Mouse (Mus musculus) heart, postnatal 0 days (tissue): ENCODE measurements at regions not wholly inside any gene's neighbourhood (a gene's known extent, or its start where the extent isn't known, plus 50 kb on each side); places are given as distances from the start of the nearest gene placed in this dataset.

Experiments
- ATAC-seq: fragments of 200-750 bp; cut with Nextera tagmentation; 2 replicates; pipeline ENCODE4 v1.8.0; 2017; ENCODE audit warnings: low read depth, moderate number of reproducible peaks, moderate library complexity; ENCODE audit not compliant: insufficient read depth
- DNase-seq: peaks from one replicate; pipeline ENCODE4 v3.0.0-alpha.2; 2016; ENCODE audit warnings: low spot score
- H3K27ac ChIP-seq: fragments of 300-500 bp; sonication (generic); 2 replicates; pipeline ENCODE4 v1.5.1; 2014; ENCODE audit warnings: low read depth, mild to moderate bottlenecking
- H3K27me3 ChIP-seq: fragments of 300-500 bp; sonication (generic); 2 replicates; pipeline ENCODE4 v1.6.1; 2014; ENCODE audit warnings: low read length, mixed read lengths; ENCODE audit not compliant: control insufficient read depth, insufficient read depth
- H3K36me3 ChIP-seq: fragments of 300-500 bp; sonication (generic); replicated peaks from 2 replicates; pipeline ENCODE4 v1.6.1; 2014; ENCODE audit warnings: low read length, mixed read lengths; ENCODE audit not compliant: control insufficient read depth, insufficient read depth
- H3K4me1 ChIP-seq: fragments of 300-500 bp; sonication (generic); 2 replicates; pipeline ENCODE4 v1.6.1; 2014; ENCODE audit warnings: antibody characterized with exemption; ENCODE audit not compliant: control insufficient read depth, insufficient read depth
- H3K4me2 ChIP-seq: fragments of 300-500 bp; sonication (generic); 2 replicates; pipeline ENCODE4 v1.6.1; 2014; ENCODE audit warnings: low read depth, mild to moderate bottlenecking, low read length, moderate library complexity
- H3K4me3 ChIP-seq: fragments of 300-500 bp; sonication (generic); 2 replicates; pipeline ENCODE4 v1.5.1; 2014; ENCODE audit warnings: low read depth, low read length
- H3K9ac ChIP-seq: fragments of 300-500 bp; sonication (generic); replicated peaks from 2 replicates; pipeline ENCODE4 v1.6.1; 2014; ENCODE audit warnings: low read depth, low read length, mixed read lengths
- H3K9me3 ChIP-seq: fragments of 300-500 bp; sonication (generic); replicated peaks from 2 replicates; pipeline ENCODE4 v1.6.1; 2016; ENCODE audit warnings: low read length; ENCODE audit not compliant: control insufficient read depth
- CTCF ChIP-seq: IDR thresholded peaks from 2 replicates; pipeline ENCODE4 v1.5.1; 2016; ENCODE audit warnings: antibody characterized with exemption, control low read depth, low read depth
- EP300 ChIP-seq: IDR thresholded peaks from 2 replicates; pipeline ENCODE4 v1.6.1; 2016; ENCODE audit warnings: antibody characterized with exemption, low read depth
- WGBS: fragments of 180-500 bp; shearing (Covaris S2); extraction: QIAGEN DNeasy Blood & Tissue Kit; methylation state at CpG from one replicate; pipeline ENCODE4 v1.1.7; 2014; 5-methylcytosine and 5-hydroxymethylcytosine counted together

DNA sequence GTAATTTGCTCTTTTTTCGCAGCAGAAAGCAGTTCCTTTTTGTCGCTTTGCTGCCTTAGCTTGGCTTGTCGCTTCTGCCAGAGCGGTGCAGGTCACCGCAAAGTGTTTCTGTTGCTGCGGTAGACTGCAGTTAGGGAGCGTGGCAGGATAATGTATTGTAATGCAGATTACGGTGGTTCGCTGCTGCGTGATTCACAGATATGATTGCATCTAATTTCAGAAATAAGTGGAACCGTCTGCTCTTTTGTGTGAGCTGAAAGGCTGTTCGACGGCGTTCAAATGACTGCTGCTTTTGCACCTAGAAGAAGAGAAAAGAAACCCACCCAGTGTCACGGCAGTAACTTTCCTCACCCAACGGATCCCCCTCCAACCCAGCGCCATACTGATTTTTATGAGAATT lies 104.7 kb upstream of the Satb2 start:
- Histone ChIP-seq H3K36me3 (no peaks in the 10 kb centered on the region), H3K4me2 (no peak overlapping the region), H3K4me3 (no peak overlapping the region), H3K9me3 (no peaks in the 10 kb centered on the region), H3K27me3 (no peaks in the 10 kb centered on the region), H3K4me1 (no peaks in the 10 kb centered on the region), H3K27ac (no peak overlapping the region), H3K9ac (no peak overlapping the region)
- ATAC-seq (no peak), DNase-seq (no peak)
- 79% methylated on average over 17 of the region's 17 CpGs for WGBS
- TF ChIP-seq CTCF: no peak
- no peak for TF ChIP-seq EP300

DNA sequence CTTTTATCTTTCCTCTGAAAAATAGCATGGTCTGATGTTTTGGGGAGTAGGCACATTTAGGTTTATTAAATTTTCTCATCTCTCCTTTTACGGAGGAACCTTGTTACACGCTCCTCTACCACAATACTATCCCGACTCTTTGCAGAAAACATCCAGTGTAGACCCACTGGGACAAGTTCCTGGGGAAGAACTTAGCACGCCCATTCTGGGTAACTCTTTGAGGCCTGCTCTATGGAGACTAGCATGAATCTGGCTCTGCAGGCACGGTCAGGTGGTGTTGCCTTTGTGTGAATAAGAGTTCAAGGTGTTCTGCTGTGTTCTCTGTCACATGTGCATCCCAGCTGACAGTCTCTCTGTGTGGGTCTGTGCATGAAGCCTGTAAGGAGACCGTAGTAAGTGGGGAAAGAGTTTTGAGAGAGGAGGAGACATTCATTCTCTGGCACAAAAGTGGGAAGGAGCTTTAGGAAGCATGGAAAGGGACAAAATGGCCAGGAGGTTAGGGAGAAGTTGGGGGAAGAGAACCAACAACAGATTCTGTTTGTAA lies 105.2 kb upstream of the Satb2 start:
- H3K4me1 ChIP-seq: no peaks in the 10 kb centered on the region
- no peak overlapping the region for H3K27ac ChIP-seq
- no peak overlapping the region for H3K4me2 ChIP-seq
- no peaks in the 10 kb centered on the region for H3K27me3 ChIP-seq
- H3K9me3 ChIP-seq: no peaks in the 10 kb centered on the region
- no peak overlapping the region for H3K9ac ChIP-seq
- ATAC-seq: no peak
- TF ChIP-seq EP300: no peak
- no peak for TF ChIP-seq CTCF
- no peak for DNase-seq
- 80% methylated on average over 6 of the region's 6 CpGs for WGBS
- H3K4me3 ChIP-seq: no peak overlapping the region
- no peaks in the 10 kb centered on the region for H3K36me3 ChIP-seq

DNA sequence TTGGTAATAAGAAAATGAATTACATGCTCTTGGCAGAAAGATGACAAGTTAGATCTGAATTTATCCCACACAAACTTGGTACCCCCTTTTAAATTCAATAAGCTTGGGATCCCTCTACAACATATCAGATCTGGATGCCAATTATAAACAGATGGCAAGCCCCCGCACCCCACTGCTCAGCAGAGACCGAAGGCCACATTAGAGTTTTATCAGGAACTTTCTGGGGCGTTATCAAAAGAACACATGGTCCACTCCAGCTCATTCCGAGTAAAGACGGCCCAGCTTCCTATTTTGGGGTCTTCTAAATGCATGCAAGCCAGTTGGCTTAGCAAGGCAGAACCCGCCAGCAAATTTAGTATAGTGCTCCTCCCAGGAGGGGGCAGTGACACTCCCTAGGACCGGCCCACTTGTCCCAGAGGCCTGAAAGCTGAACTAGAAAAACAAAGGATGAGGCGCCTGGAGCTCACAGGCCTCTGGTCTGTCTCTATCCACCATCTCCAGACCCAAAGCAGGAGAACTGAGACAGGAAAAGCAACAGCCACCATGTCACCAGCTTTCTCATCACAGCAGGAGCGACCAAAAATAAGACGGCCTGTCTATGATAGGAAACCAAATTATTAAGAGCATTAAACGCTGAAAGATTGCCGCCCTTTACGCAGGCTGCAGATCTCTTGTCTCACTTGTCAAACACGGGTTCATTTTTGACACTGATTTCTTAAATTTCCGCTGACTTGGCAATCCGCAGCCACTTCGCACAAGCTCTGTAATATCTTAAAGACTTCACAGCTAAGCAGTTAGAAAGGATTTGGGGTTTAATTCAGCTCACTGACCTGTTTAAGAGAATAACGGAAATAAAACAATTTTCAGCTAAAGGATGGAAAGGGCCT lies 117.2 kb upstream of the Satb2 start:
- no peak overlapping the region for H3K4me2 ChIP-seq
- TF ChIP-seq EP300 (no peak), CTCF (no peak; the same call in 1 of the 2 replicates)
- H3K9ac ChIP-seq: no peak overlapping the region
- 53% methylated on average over 18 of the region's 18 CpGs for WGBS
- no peaks in the 10 kb centered on the region for H3K9me3 ChIP-seq
- ATAC-seq: no peak
- no peak overlapping the region for H3K4me3 ChIP-seq
- DNase-seq: no peak
- H3K27ac ChIP-seq: no peak overlapping the region
- no peaks in the 10 kb centered on the region for H3K27me3 ChIP-seq
- H3K36me3 ChIP-seq: no peaks in the 10 kb centered on the region
- H3K4me1 ChIP-seq: no peaks in the 10 kb centered on the region

DNA sequence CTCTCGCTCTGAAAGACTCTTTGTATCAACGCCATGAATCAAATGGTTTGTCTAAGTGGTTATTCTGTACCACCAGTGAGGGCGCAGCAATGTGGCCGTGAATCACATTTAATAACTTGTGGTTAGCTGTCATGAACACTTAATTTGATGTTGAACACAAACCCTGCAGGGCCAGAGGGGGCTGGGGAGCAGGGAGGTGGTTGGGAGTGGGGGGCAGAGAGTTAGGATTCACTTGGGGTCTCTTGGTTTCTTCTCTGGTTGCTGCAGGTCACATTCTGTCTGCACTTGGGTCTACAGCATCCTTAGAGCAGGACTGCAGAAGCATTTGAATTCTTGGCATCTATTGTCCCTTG lies 117.8 kb upstream of the Satb2 start:
- WGBS: 66% methylated on average over 4 of the region's 4 CpGs
- no peak overlapping the region for H3K4me3 ChIP-seq
- no peak overlapping the region for H3K9ac ChIP-seq
- ATAC-seq (no peak), DNase-seq (no peak)
- H3K9me3 ChIP-seq: no peaks in the 10 kb centered on the region
- no peaks in the 10 kb centered on the region for H3K27me3 ChIP-seq
- no peaks in the 10 kb centered on the region for H3K36me3 ChIP-seq
- no peak overlapping the region for H3K4me2 ChIP-seq
- H3K4me1 ChIP-seq: no peaks in the 10 kb centered on the region
- TF ChIP-seq CTCF: no peak
- no peak for TF ChIP-seq EP300
- H3K27ac ChIP-seq: no peak overlapping the region

DNA sequence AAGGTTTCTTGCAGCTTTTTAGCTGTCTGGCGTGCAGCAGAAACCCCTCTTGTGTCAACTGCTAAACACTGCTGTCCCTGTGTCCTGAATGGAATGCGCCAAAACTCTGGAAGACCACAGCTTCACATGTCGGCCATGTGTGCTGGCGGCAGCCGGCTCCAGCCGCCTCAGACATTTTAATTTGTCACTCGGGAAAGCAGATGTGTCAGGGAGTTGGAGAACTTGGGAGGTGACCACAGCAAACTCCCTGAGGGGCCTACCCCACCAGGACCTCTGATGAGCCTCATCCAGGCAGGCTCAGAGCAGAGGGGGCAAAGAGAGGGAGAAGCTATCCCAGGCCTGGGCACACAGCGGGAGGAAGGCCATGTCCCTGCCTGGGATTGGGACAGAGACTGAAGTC lies 118.3 kb upstream of the Satb2 start:
- no peak overlapping the region for H3K4me2 ChIP-seq
- no peak overlapping the region for H3K9ac ChIP-seq
- no peak overlapping the region for H3K4me3 ChIP-seq
- H3K4me1 ChIP-seq: no peaks in the 10 kb centered on the region
- ATAC-seq (no peak), DNase-seq (no peak)
- no peaks in the 10 kb centered on the region for H3K27me3 ChIP-seq
- WGBS: 43% methylated on average over 8 of the region's 8 CpGs
- no peak for TF ChIP-seq CTCF
- TF ChIP-seq EP300: no peak
- no peak overlapping the region for H3K27ac ChIP-seq
- H3K36me3 ChIP-seq: no peaks in the 10 kb centered on the region
- no peaks in the 10 kb centered on the region for H3K9me3 ChIP-seq
